14 mouse cellular contexts compared by ENCODE assay signal in genomic region chr16:37583306-37583705, GRCm38 (mm10). TPM values are rescaled to one million over a fixed set of nuclear protein-coding genes. Genes with fewer than 3 reads are reported as not detected.
A peak's percentile ranks its signal among the peaks of the same experiment; 100 is the strongest.
DNase-seq lines count a peak whose midpoint lies in the region; ATAC-seq and TF ChIP-seq lines count a peak whose summit lies in the region.
"Had no signal": no experiment of that assay in that cellular context is flagged by ENCODE, and none has a peak within 500 bp of the region (broad histone marks: within the 10 kb centered on the region; RNA-seq: fewer than 3 reads in every experiment).

No protein-coding gene starts in this region.

- WGBS in forebrain, embryonic 14.5 days: 76% methylated on average over 3 of the region's 3 CpGs
- WGBS in neural tube, embryonic 13.5 days: 71% methylated on average over 3 of the region's 3 CpGs

- no peak for ATAC-seq in forebrain, embryonic 14.5 days
- no peak for ATAC-seq in neural tube, embryonic 13.5 days (ENCODE audit: low read depth)
- ATAC-seq: CD4-positive, CD25-positive, alpha-beta regulatory T cell, adult 4 months had no signal

- TF ChIP-seq CTCF in left cerebral cortex, adult 2 months (IDR thresholded peaks at IDR 0.05): no peak

- H3K4me1 ChIP-seq in forebrain, embryonic 14.5 days (ENCODE audit: control insufficient read depth, insufficient read depth, low read length): peaks cover 21% of the 10 kb centered on the region
- H3K4me1 ChIP-seq in neural tube, embryonic 13.5 days (replicated peaks): peaks cover 29% of the 10 kb centered on the region

- no peaks in the 10 kb centered on the region for H3K9me3 ChIP-seq in forebrain, embryonic 14.5 days (replicated peaks; ENCODE audit: control insufficient read depth, low read length)
- no peaks in the 10 kb centered on the region for H3K9me3 ChIP-seq in neural tube, embryonic 13.5 days

- H3K27ac ChIP-seq in left cerebral cortex, adult 2 months: peak overlapping the region; percentile 92
- H3K27ac ChIP-seq in forebrain, embryonic 14.5 days (ENCODE audit: low read depth, low read length): peak overlapping the region; percentile 30; the same call in 1 of the 2 replicates
- peak overlapping the region; percentile 96 for H3K27ac ChIP-seq in neural tube, embryonic 13.5 days (replicated peaks)

- H3K9ac ChIP-seq in forebrain, embryonic 14.5 days (ENCODE audit: low read length): no peak overlapping the region
- no peak overlapping the region for H3K9ac ChIP-seq in neural tube, embryonic 13.5 days
- H3K9ac ChIP-seq: lung, embryonic 14.5 days had no signal

- no peak overlapping the region for H3K4me3 ChIP-seq in left cerebral cortex, adult 2 months
- no peak overlapping the region for H3K4me3 ChIP-seq in forebrain, embryonic 14.5 days (ENCODE audit: low read depth, low read length)
- H3K4me3 ChIP-seq in neural tube, embryonic 13.5 days: no peak overlapping the region

- H3K36me3 ChIP-seq in forebrain, embryonic 14.5 days (ENCODE audit: control insufficient read depth, insufficient read depth, low read length): no peaks in the 10 kb centered on the region
- no peaks in the 10 kb centered on the region for H3K36me3 ChIP-seq in neural tube, embryonic 13.5 days

- H3K4me2 ChIP-seq in forebrain, embryonic 14.5 days (ENCODE audit: low read length): no peak overlapping the region
- H3K4me2 ChIP-seq in neural tube, embryonic 13.5 days: no peak overlapping the region

- no peaks in the 10 kb centered on the region for H3K27me3 ChIP-seq in forebrain, embryonic 14.5 days (replicated peaks; ENCODE audit: control insufficient read depth, insufficient read depth, low read length)
- no peaks in the 10 kb centered on the region for H3K27me3 ChIP-seq in neural tube, embryonic 13.5 days

- no peak for DNase-seq in left cerebral cortex, adult 2 months (ENCODE audit: extremely low spot score in 1 of 2, low spot score in 2 of 2)
- DNase-seq in left cerebral cortex, postnatal 14 days (ENCODE audit: low spot score in 2 of 2): no peak
- no peak for DNase-seq in forebrain, embryonic 14.5 days (ENCODE audit: low spot score)
- DNase-seq in kidney, adult 9 months: peak; percentile 90
- DNase-seq in frontal cortex, postnatal 14 days (ENCODE audit: low spot score in 2 of 2): no peak
- DNase-seq in right cerebral cortex, postnatal 4 days: no peak
- DNase-seq in layer of hippocampus, adult 9-10 months (ENCODE audit: low spot score): no peak
- DNase-seq: cerebellum, postnatal 36 days; right cerebral cortex, postnatal 25 days had no signal

- intact Hi-C loops in left cerebral cortex, adult 2 months (cut with DNase I): loop anchor here (2.0 kb wide), 1 partner anchor 69 kb away; no protein-coding TSS in a partner anchor
- intact Hi-C loops in left cerebral cortex, postnatal 14 days (cut with DNase I): no loop called here

RNA-seq across cellular contexts. Expression of gene Hgd, which starts 3.4 kb away (rescaled TPM):
- total RNA-seq in left cerebral cortex, adult 2 months (2021): under 1 TPM in 1 of 2 experiments, not detected in 1; 0.54 TPM
- total RNA-seq in left cerebral cortex, postnatal 14 days (2021): not detected
- polyA plus RNA-seq in forebrain, embryonic 14.5 days (2014; fragmentation: Nextera tagmentation; extraction: Ambion mirVana): not detected in 2 replicates
- polyA plus RNA-seq in neural tube, embryonic 13.5 days (2015; fragmentation: Nextera tagmentation; extraction: Ambion mirVana): 0.27 TPM in 1 of 2 replicates, not detected in the other
- total RNA-seq: left cerebral cortex, postnatal 10 days; megakaryocyte, adult 5-6 weeks had no signal

RNA-seq across cellular contexts. Expression of gene Rabl3, which starts 43.6 kb away (rescaled TPM):
- total RNA-seq in left cerebral cortex, adult 2 months (2021): 10 to 100 TPM in 1 of 2 experiments, 1 to 10 TPM in 1; 7.3 to 10.5 TPM
- 1 to 10 TPM; 8.1 to 9.4 TPM for total RNA-seq in left cerebral cortex, postnatal 14 days (2021)
- 22.6 and 22.8 TPM in 2 replicates for polyA plus RNA-seq in forebrain, embryonic 14.5 days (2014; fragmentation: Nextera tagmentation; extraction: Ambion mirVana)
- 21.6 and 23.9 TPM in 2 replicates for polyA plus RNA-seq in neural tube, embryonic 13.5 days (2015; fragmentation: Nextera tagmentation; extraction: Ambion mirVana)

RNA-seq across cellular contexts. Expression of gene Gtf2e1, which starts 43.7 kb away (rescaled TPM):
- total RNA-seq in left cerebral cortex, adult 2 months (2021): 10 to 100 TPM; 13.7 to 15.4 TPM
- total RNA-seq in left cerebral cortex, postnatal 14 days (2021): 10 to 100 TPM; 15.1 TPM
- 42.3 and 43.9 TPM in 2 replicates for polyA plus RNA-seq in forebrain, embryonic 14.5 days (2014; fragmentation: Nextera tagmentation; extraction: Ambion mirVana)
- 28.5 and 29.6 TPM in 2 replicates for polyA plus RNA-seq in neural tube, embryonic 13.5 days (2015; fragmentation: Nextera tagmentation; extraction: Ambion mirVana)

Comparison
In these comparisons a context has a peak if more than half of its experiments do, and no peak if none do; other contexts are left out.
1. H3K27ac ChIP-seq: peak in every context shown above with its lines; median percentile 96 in neural tube, embryonic 13.5 days; 92 in left cerebral cortex, adult 2 months; 30 in forebrain, embryonic 14.5 days.